Mouse (Mus musculus): Measurements from ENCODE around the gene Dapk2.

DNA sequence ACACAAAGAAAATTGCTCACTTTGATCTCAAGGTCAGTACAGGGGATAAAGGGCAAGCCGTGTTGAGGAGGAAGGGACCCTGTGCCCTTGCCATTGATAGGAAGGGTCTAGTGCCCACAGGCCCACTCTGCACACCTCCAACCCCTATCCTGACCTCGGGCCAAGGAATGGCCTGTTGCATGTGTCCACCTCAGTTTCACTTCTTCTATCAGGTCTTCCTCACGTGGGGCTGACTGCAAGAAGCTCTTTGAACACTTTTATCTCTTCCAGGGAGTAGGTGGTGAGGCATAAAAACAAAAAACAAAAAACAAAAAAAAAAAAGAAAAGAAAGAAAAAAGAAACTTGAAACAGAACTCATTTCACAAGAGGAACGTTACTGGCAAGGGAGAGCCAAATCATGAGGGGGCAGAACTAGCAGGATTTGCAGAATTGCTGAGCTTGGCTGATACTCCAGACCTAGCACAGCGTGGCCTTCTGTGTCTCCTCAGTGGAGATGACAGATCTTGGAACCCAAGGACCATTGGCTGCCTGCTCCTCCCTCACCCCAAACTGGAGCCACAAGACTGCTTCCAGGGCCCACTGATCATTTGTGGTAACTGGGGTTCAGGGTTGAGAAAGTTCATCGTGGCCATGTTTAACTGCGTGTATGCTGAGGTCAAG lies 73.9 kb downstream of the Dapk2 start:
- TF ChIP-seq CTCF (IDR thresholded peaks at IDR 0.05): no peak
- TF ChIP-seq EP300 (IDR thresholded peaks at IDR 0.05; ENCODE audit: insufficient read depth, low read depth, low read length): no peak
